Mouse (Mus musculus): ENCODE measurements around the gene Clcn7. TPM values are rescaled to one million over a fixed set of nuclear protein-coding genes. Genes with fewer than 3 reads are reported as not detected.

Gene Clcn7
- total RNA-seq, 1 experiment: 35.0 TPM

DNA sequence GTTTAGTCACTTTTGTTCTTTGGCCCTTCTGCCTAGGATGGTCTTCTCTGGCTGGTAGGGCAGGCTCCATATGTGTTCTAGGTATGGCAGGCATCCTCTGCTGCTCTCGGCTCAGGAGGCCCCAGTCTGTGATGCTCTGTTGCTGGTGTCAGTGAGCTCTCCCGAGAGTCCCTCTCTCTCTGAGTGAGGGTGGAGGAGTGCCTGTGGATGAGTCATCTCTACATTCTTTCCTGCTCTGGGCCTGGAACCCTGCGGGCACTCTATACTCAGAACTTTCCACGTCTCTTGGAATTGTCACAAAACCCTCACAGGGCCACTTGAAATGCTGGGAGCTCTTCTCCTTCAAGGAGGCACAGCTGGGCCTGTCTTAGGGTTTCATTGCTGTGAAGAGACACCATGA lies 78.5 kb downstream of the Clcn7 start:
- DNase-seq (ENCODE audit: low read depth, low spot score): no peak
- Histone ChIP-seq H3K4me1 (ENCODE audit: control insufficient read depth in 2 of 2, insufficient read depth in 2 of 2, low read length in 2 of 2, poor library complexity in 1 of 2) (no peaks in the 10 kb centered on the region), H3K4me3 (ENCODE audit: insufficient read depth in 1 of 2, low read depth in 1 of 2, low read length in 2 of 2, poor library complexity in 1 of 2, severe bottlenecking in 1 of 2) (no peak overlapping the region), H3K9ac (ENCODE audit: insufficient read depth, low read depth, low read length, poor library complexity, severe bottlenecking) (no peak overlapping the region), H3K9me3 (ENCODE audit: control insufficient read depth, insufficient read depth, low read depth, low read length) (no peaks in the 10 kb centered on the region), H3K27ac (ENCODE audit: insufficient read depth, low read depth, low read length, poor library complexity, severe bottlenecking) (no peak overlapping the region), H3K36me3 (ENCODE audit: control insufficient read depth, insufficient read depth, low read length, poor library complexity, severe bottlenecking) (peaks cover 26% of the 10 kb centered on the region; the same call in 1 of the 2 replicates)
- TF ChIP-seq ZC3H11A (IDR thresholded peaks at IDR 0.05; ENCODE audit: borderline replicate concordance, low read depth, low read length): no peak
- TF ChIP-seq CHD2 (IDR thresholded peaks at IDR 0.05; ENCODE audit: low read depth, low read length): no peak
- no peak for TF ChIP-seq HCFC1 (IDR thresholded peaks at IDR 0.05; ENCODE audit: borderline replicate concordance, insufficient read depth, low read length)
- no peak for TF ChIP-seq MAFK (IDR thresholded peaks at IDR 0.05; ENCODE audit: insufficient read depth, low read depth, low read length)
- in situ Hi-C loops (cut with MboI; ENCODE audit: low sequenced_read_pairs in 2 of 2, unreplicated experiment in 2 of 2): no loop called here

Other genes with a start within 250 kb of the Clcn7 start
- gene Nubp2, start 247.0 kb upstream of the Clcn7 start, total RNA-seq (2012; rRNA removed): 85.8 and 118 TPM in 2 replicates
- gene Spsb3, start 246.7 kb upstream of the Clcn7 start, total RNA-seq (2012; rRNA removed): 34.2 and 37.1 TPM in 2 replicates
- gene Eme2, start 238.3 kb upstream of the Clcn7 start, total RNA-seq (2012; rRNA removed): 21.8 and 33.7 TPM in 2 replicates
- 36.1 and 39.6 TPM in 2 replicates for gene Mrps34, start 238.3 kb upstream of the Clcn7 start, total RNA-seq (2012; rRNA removed)
- gene Nme3, start 236.9 kb upstream of the Clcn7 start, total RNA-seq (2012; rRNA removed): 59.4 and 84.1 TPM in 2 replicates
- 55.7 and 63.7 TPM in 2 replicates for gene Mapk8ip3, start 196.4 kb upstream of the Clcn7 start, total RNA-seq (2012; rRNA removed)
- 90.3 and 105 TPM in 2 replicates for gene Jpt2, start 172.7 kb upstream of the Clcn7 start, total RNA-seq (2012; rRNA removed)
- gene Cramp1l, start 117.6 kb upstream of the Clcn7 start, total RNA-seq (2012; rRNA removed): 9.1 and 11.6 TPM in 2 replicates
- gene Ift140, start 117.3 kb upstream of the Clcn7 start, total RNA-seq (2012; rRNA removed): 8.1 and 12.1 TPM in 2 replicates
- gene Tmem204, start 49.8 kb upstream of the Clcn7 start, total RNA-seq (2012; rRNA removed): 0.32 and 0.62 TPM in 2 replicates
- 34.2 and 47.3 TPM in 2 replicates for gene Telo2, start 17.4 kb upstream of the Clcn7 start, total RNA-seq (2012; rRNA removed)
- not detected in 2 replicates for gene Ptx4, start 12.6 kb upstream of the Clcn7 start, total RNA-seq (2012; rRNA removed)
- 0.18 and 0.32 TPM in 2 replicates for gene Ccdc154, start 29.1 kb downstream of the Clcn7 start, total RNA-seq (2012; rRNA removed)
- not detected in 2 replicates for gene Gm38655, start 42.1 kb downstream of the Clcn7 start, total RNA-seq (2012; rRNA removed)
- 22.8 and 25.5 TPM in 2 replicates for gene BC003965, start 51.2 kb downstream of the Clcn7 start, total RNA-seq (2012; rRNA removed)
- gene Unkl, start 55.0 kb downstream of the Clcn7 start, total RNA-seq (2012; rRNA removed): 12.4 and 14.8 TPM in 2 replicates
- gene Gnptg, start 106.7 kb downstream of the Clcn7 start, total RNA-seq (2012; rRNA removed): 17.3 and 28.5 TPM in 2 replicates
- gene Tsr3, start 106.8 kb downstream of the Clcn7 start, total RNA-seq (2012; rRNA removed): 32.3 and 34.9 TPM in 2 replicates
- 1.4 and 1.9 TPM in 2 replicates for gene Baiap3, start 123.0 kb downstream of the Clcn7 start, total RNA-seq (2012; rRNA removed)
- 427 and 443 TPM in 2 replicates for gene Ube2i, start 141.2 kb downstream of the Clcn7 start, total RNA-seq (2012; rRNA removed)
- not detected in 2 replicates for gene Prss34, start 165.0 kb downstream of the Clcn7 start, total RNA-seq (2012; rRNA removed)
- gene Prss28, start 175.3 kb downstream of the Clcn7 start, total RNA-seq (2012; rRNA removed): not detected in 2 replicates
- gene Prss29, start 185.3 kb downstream of the Clcn7 start, total RNA-seq (2012; rRNA removed): not detected in 2 replicates
- gene Tpsab1, start 212.2 kb downstream of the Clcn7 start, total RNA-seq (2012; rRNA removed): not detected in 2 replicates
- not detected in 2 replicates for gene Tpsb2, start 232.9 kb downstream of the Clcn7 start, total RNA-seq (2012; rRNA removed)
- gene Tpsg1, start 235.9 kb downstream of the Clcn7 start, total RNA-seq (2012; rRNA removed): not detected in 2 replicates